Mouse (Mus musculus) kidney, embryonic 14.5 days (tissue): Measurements from ENCODE around the gene Sys1. TPM values are rescaled to one million over a fixed set of nuclear protein-coding genes. Genes with fewer than 3 reads are reported as not detected.

Source experiments
- ATAC-seq: fragments of 200-750 bp; cut with Nextera tagmentation; 2 replicates; pipeline ENCODE4 v1.8.0; 2017; ENCODE audit warnings: moderate number of reproducible peaks, mild to moderate bottlenecking, moderate TSS enrichment, moderate library complexity; ENCODE audit not compliant: low FRiP score, low TSS enrichment
- H3K27ac ChIP-seq: fragments of 300-500 bp; sonication (generic); 2 replicates; pipeline ENCODE4 v1.5.1; 2014; ENCODE audit warnings: low read depth, mild to moderate bottlenecking, low read length, moderate library complexity, mixed read lengths
- H3K27me3 ChIP-seq: fragments of 300-500 bp; sonication (generic); 2 replicates; pipeline ENCODE4 v1.6.1; 2014; ENCODE audit warnings: mild to moderate bottlenecking, low read length; ENCODE audit not compliant: control insufficient read depth, insufficient read depth
- H3K36me3 ChIP-seq: fragments of 300-500 bp; sonication (generic); 2 replicates; pipeline ENCODE4 v1.6.1; 2014; ENCODE audit warnings: low read length, mixed read lengths; ENCODE audit not compliant: control insufficient read depth, insufficient read depth
- H3K4me1 ChIP-seq: fragments of 300-500 bp; sonication (generic); 2 replicates; pipeline ENCODE4 v1.6.1; 2014; ENCODE audit warnings: low read length, mixed read lengths; ENCODE audit not compliant: control insufficient read depth, insufficient read depth
- H3K4me2 ChIP-seq: fragments of 300-500 bp; sonication (generic); replicated peaks from 2 replicates; pipeline ENCODE4 v1.6.1; 2014; ENCODE audit warnings: low read depth, mild to moderate bottlenecking, low read length
- H3K4me3 ChIP-seq: fragments of 300-500 bp; sonication (generic); 2 replicates; pipeline ENCODE4 v1.5.1; 2014; ENCODE audit warnings: mild to moderate bottlenecking, low read length
- H3K9ac ChIP-seq: fragments of 300-500 bp; sonication (generic); 2 replicates; pipeline ENCODE4 v1.6.1; 2014; ENCODE audit warnings: low read depth, mild to moderate bottlenecking, low read length, moderate library complexity
- H3K9me3 ChIP-seq: fragments of 300-500 bp; sonication (generic); 2 replicates; pipeline ENCODE4 v1.6.1; 2016; ENCODE audit warnings: low read length; ENCODE audit not compliant: control insufficient read depth
- WGBS: fragments of 180-500 bp; shearing (Covaris S2); extraction: QIAGEN DNeasy Blood & Tissue Kit; methylation state at CpG from one replicate; pipeline ENCODE4 v1.1.7; 2014; 5-methylcytosine and 5-hydroxymethylcytosine counted together
- polyA plus RNA-seq: library from polyadenylated mRNA; unstranded; fragments of >200 nt; fragmentation: Nextera tagmentation; extraction: Ambion mirVana; gene quantifications from 2 replicates; pipeline ENCODE4 v1.2.1, GENCODE M21; 2014

Sys1 gene
- polyA plus RNA-seq, 1 experiment from 2014 or later, result 69.4 TPM

DNA sequence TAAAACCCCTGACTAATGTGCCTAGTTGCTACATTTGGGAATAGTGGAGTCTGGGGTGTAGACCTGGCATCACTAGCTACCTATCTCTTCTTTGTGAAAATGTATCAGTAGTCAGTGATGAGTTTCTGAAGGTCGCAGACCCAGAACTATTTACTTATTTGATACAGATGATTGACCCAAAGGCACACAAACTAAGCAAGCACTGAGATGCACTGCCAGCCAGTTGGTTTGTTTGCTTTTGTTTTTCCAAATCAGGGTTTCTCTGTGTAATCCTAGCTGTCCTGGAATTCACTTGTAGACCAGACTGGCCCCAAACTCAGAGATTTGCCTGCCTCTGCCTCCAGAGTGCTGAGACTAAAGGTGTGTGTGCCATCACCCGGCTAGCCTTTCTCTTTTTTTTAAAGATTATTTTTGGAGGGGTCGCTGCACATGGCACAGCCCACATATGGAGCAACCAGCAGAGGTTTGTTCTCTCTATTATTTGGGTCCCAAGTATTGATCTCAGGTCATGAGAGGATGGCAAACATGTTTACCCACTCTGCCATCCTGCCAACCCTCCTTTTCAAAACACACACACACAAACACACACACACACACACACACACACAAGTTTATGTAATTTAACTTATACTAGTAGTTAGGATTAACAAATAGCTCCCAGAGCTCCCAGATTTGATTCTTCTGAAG lies 11.2 kb upstream of the Sys1 start:
- Histone ChIP-seq H3K9me3 (no peaks in the 10 kb centered on the region), H3K4me3 (no peak overlapping the region), H3K9ac (no peak overlapping the region), H3K36me3 (no peaks in the 10 kb centered on the region), H3K27me3 (no peaks in the 10 kb centered on the region), H3K27ac (no peak overlapping the region), H3K4me2 (no peak overlapping the region), H3K4me1 (peaks cover 8% of the 10 kb centered on the region)
- WGBS, result 87% methylated on average over 3 of the region's 3 CpGs
- ATAC-seq, result no peak

DNA sequence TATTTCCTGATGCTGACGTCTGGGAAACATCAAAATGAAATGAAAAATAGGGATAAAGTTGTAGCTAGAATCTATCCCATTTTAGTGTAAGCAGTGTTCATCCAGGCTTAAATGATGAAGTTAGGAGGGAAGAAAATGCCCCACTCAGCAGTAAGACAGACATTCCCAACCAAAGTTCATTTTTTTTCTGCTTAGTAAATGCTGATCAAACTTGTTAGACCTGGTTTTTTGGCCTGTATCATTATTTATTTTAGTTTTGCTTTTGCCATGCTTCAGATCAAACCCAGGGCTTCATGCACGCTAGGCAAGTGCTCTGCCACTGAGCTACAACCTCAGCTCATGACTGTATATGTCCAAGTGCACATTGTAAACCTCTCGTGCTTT lies 10.7 kb upstream of the Sys1 start:
- no peak for ATAC-seq

DNA sequence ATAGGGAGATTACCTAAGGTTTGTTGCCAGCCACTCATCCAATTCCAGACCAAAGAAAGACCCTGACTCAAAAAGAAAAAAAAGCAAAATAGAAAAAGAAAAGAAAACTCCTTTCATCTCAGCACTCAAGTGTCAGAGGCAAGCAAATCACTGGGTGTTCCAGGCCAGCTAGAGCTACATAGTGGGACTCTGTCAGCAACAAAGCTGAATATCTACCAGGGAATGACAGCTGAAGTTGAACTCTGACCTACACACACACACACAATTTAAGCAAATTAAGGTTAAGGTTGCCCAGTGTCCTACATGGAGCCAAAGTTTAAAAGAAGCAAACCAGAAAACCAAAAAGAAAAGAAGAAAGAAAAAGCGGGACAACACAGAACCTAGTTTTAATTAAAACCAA lies 8.6 kb upstream of the Sys1 start:
- 88% methylated on average over 1 of the region's 1 CpGs for WGBS
- Histone ChIP-seq H3K27ac (no peak overlapping the region), H3K9ac (no peak overlapping the region), H3K9me3 (no peaks in the 10 kb centered on the region), H3K4me1 (no peaks in the 10 kb centered on the region), H3K27me3 (no peaks in the 10 kb centered on the region), H3K4me3 (no peak overlapping the region), H3K4me2 (no peak overlapping the region), H3K36me3 (no peaks in the 10 kb centered on the region)
- no peak for ATAC-seq

More for the DNA sequence above, 10.7 kb upstream of the Sys1 start:
- Histone ChIP-seq H3K4me1 (peaks cover 6% of the 10 kb centered on the region), H3K36me3 (no peaks in the 10 kb centered on the region), H3K27me3 (no peaks in the 10 kb centered on the region), H3K4me3 (no peak overlapping the region), H3K4me2 (no peak overlapping the region), H3K9me3 (no peaks in the 10 kb centered on the region), H3K27ac (no peak overlapping the region), H3K9ac (no peak overlapping the region)
- WGBS, result 85% methylated on average over 3 of the region's 3 CpGs

DNA sequence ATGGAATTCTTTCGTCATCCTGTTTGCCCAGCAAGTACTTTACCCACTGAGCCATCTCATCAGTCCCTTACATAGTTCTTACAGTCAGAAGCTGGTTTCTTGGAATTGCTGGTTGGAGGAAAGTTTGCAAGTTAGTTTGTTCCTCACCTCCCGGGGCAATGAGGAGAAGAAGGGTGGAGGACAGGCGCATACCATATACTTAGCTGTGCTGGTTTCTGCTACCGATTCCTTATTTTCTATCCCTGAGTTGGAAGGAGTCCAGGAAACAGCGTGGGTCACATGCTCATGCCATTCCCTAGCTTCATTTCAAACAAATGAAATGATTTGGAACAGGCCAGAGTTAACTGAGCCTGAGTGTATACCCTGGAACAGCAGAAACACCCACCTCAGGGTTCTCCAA lies 7.8 kb upstream of the Sys1 start:
- no peak overlapping the region for H3K4me3 ChIP-seq
- no peaks in the 10 kb centered on the region for H3K27me3 ChIP-seq
- H3K27ac ChIP-seq, result no peak overlapping the region
- no peak for ATAC-seq
- no peaks in the 10 kb centered on the region for H3K9me3 ChIP-seq
- H3K36me3 ChIP-seq, result no peaks in the 10 kb centered on the region
- peaks cover 1% of the 10 kb centered on the region; the same call in 1 of the 2 replicates for H3K4me1 ChIP-seq
- H3K4me2 ChIP-seq, result no peak overlapping the region
- WGBS, result 84% methylated on average over 5 of the region's 5 CpGs
- no peak overlapping the region for H3K9ac ChIP-seq

DNA sequence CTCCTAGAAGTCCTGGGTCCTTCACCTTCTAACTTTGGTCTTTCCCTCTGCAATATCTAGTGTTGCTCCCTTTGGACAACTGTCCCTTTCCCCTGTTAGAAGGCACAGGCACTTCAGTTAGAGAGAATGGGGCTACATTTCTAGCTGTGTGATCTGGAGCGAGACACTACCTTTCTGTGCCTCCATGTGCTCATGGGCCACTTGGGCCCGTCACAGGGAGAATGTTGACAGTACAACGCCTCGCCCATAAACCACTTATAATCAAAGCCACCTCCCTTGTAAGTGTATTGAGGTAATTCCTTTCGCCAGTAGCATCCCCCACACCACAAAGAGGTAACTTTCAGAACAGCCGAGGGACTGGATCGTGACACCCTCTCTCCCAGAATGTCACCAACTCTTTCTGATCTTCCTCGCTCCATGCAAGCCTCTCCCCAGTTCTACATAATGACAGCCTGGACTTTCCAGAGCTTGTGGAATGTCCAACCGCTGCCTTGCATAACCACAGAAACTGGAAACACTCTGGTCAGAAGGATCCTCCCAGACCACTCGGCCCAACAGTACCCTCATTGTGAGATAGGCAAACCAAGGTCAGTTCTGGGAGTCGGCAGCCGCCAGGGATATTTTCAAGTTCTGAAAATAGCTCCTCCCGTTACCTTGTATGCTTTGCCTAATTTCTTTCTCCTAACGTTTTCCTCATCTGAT lies 7.3 kb upstream of the Sys1 start:
- peaks cover 7% of the 10 kb centered on the region; the same call in 1 of the 2 replicates for H3K4me1 ChIP-seq
- H3K4me2 ChIP-seq, result no peak overlapping the region
- WGBS, result 82% methylated on average over 14 of the region's 14 CpGs
- H3K9ac ChIP-seq, result no peak overlapping the region
- no peak overlapping the region for H3K27ac ChIP-seq
- H3K27me3 ChIP-seq, result no peaks in the 10 kb centered on the region
- H3K9me3 ChIP-seq, result no peaks in the 10 kb centered on the region
- no peak for ATAC-seq
- H3K36me3 ChIP-seq, result no peaks in the 10 kb centered on the region
- H3K4me3 ChIP-seq, result no peak overlapping the region

DNA sequence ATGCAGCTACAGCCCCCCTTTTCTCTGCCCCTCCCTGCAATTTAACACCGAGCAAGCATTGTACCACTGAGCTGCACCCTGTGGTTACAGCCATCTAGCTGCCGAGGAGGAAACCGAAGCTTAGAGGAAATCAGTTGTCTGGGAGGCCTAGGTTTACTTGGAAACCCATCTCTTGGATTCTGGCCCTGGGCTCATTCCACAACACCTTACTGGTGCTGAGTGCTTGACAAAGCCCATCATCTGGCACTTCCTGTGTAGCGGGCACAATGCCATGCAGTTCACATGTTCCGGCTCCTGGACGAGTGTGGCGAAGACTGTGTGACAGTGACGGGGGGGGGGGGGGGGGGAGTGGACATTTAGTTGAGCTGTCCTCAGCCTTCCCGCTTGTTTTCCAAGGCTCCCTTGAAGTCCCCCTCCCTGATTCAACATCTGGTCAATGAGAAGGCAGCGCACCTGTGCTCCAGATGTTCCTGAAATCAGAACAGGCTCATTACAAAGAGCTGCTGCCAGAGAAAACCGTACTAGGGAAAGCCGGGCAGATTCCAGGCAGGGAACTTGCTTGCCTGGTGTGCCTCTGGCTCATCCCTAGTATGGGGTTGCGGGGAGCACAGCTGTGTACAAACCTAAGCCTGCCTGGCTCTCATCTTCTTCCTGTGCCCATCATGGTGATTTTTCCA lies 4.6 kb upstream of the Sys1 start:
- WGBS, result 54% methylated on average over 12 of the region's 13 CpGs
- H3K4me2 ChIP-seq, result no peak overlapping the region
- ATAC-seq, result no peak
- peaks cover 27% of the 10 kb centered on the region for H3K4me1 ChIP-seq
- H3K9me3 ChIP-seq, result no peaks in the 10 kb centered on the region
- H3K9ac ChIP-seq, result no peak overlapping the region
- H3K4me3 ChIP-seq, result no peak overlapping the region
- H3K27ac ChIP-seq, result no peak overlapping the region
- no peaks in the 10 kb centered on the region for H3K36me3 ChIP-seq
- no peaks in the 10 kb centered on the region for H3K27me3 ChIP-seq

DNA sequence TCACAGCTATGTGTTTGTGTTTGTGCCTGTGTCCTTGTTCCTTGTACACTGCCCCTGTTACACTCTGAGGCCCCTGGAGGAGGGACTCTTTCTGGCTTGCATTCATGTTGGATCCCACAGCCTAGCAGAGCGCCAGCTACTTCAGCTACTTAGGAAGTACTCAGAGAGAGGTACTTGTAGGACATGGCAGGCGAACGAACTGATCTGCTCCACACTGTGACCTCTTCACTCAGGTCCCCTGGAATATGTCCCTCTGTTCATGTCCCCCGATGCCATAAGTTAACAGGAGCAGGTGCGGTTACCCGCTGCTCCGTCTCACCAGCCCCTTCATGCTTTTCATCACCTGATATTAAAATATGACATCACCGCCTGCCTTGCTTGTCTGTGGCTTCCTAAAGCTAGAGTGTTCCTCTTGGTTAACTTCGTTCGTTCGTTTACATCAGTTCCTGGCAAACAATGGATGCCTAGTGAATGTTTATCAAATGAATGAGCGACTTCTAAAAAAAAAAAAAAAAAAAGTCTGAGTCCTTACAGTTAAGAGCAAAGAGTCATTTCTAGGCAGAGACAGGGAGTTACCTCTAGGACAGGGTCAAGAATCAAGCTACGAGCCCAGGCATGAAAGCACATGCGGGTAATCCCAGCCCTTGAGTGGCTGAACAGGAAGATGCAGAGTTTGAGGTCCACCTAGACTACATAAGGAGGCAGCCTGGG lies 3.6 kb upstream of the Sys1 start:
- 82% methylated on average over 14 of the region's 14 CpGs for WGBS
- Histone ChIP-seq H3K27ac (no peak overlapping the region), H3K9ac (no peak overlapping the region), H3K27me3 (no peaks in the 10 kb centered on the region), H3K4me2 (no peak overlapping the region), H3K9me3 (no peaks in the 10 kb centered on the region), H3K36me3 (no peaks in the 10 kb centered on the region), H3K4me1 (peaks cover 27% of the 10 kb centered on the region), H3K4me3 (no peak overlapping the region)
- ATAC-seq, result no peak

DNA sequence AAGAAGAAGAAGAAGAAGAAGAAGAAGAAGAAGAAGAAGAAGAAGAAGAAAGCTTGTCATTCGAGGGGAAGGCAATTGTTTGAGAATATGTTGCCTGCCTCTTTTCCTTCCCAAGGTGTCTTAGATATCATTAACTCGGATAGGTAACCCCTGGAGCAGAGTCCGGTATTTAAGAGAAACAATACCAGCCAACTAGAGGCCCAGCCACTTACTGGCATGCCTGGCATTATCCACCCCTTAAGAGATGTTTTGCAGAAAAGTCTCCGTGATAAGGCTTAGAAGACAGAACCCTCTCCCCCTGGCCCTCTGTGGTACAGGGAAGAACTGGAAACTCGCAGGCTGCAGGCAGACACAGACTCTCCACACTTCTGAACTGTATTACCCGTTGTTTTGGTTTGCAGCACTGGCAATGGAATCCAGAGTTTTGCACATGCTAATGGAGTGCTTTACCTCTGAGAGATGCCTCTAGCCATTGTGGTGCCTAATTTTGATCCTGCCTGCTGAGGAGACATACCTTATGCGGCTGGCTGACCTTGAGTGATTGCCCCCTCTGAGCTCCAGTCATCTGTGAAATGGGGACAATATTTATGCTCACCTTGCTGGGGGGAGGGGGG lies 2.8 kb upstream of the Sys1 start:
- H3K4me2 ChIP-seq, result no peak overlapping the region
- H3K27me3 ChIP-seq, result no peaks in the 10 kb centered on the region
- no peaks in the 10 kb centered on the region for H3K9me3 ChIP-seq
- WGBS, result 58% methylated on average over 7 of the region's 7 CpGs
- no peak overlapping the region for H3K9ac ChIP-seq
- 0 out of 2 replicates have a peak overlapping the region, but pooled peaks have one; percentile 24 for H3K27ac ChIP-seq
- H3K36me3 ChIP-seq, result no peaks in the 10 kb centered on the region
- H3K4me1 ChIP-seq, result peaks cover 27% of the 10 kb centered on the region
- no peak overlapping the region for H3K4me3 ChIP-seq
- ATAC-seq, result no peak
